10 mouse cellular contexts compared by ENCODE assay signal in genomic region chr4:123407792-123408191, GRCm38 (mm10).
DNase-seq lines count a peak whose midpoint lies in the region; ATAC-seq and TF ChIP-seq lines count a peak whose summit lies in the region.
"Had no signal": no experiment of that assay in that cellular context is flagged by ENCODE, and none has a peak within 500 bp of the region (broad histone marks: within the 10 kb centered on the region; RNA-seq: fewer than 3 reads in every experiment).

No protein-coding gene starts in this region.

- peaks cover 21% of the 10 kb centered on the region for H3K4me1 ChIP-seq in forebrain, embryonic 11.5 days (replicated peaks; ENCODE audit: control insufficient read depth, insufficient read depth, low read length)
- peaks cover 51% of the 10 kb centered on the region for H3K4me1 ChIP-seq in intestine, embryonic 16.5 days (ENCODE audit: control insufficient read depth, insufficient read depth, low read length)

- no peaks in the 10 kb centered on the region; the same call in 1 of the 2 replicates for H3K36me3 ChIP-seq in forebrain, embryonic 11.5 days (ENCODE audit: control insufficient read depth, insufficient read depth, low read length)
- no peaks in the 10 kb centered on the region for H3K36me3 ChIP-seq in intestine, embryonic 16.5 days (ENCODE audit: control insufficient read depth, insufficient read depth, low read length)
- H3K36me3 ChIP-seq in myocyte (ENCODE audit: control insufficient read depth, insufficient read depth): peaks cover 6% of the 10 kb centered on the region

- peak; percentile 35 for TF ChIP-seq CTCF in layer of hippocampus, adult 2 months (conservative IDR thresholded peaks at IDR 0.05)

- 83% methylated on average over 6 of the region's 6 CpGs for WGBS in forebrain, embryonic 11.5 days
- WGBS in intestine, embryonic 16.5 days: 75% methylated on average over 6 of the region's 6 CpGs

- H3K9ac ChIP-seq in forebrain, embryonic 11.5 days (ENCODE audit: low read length): no peak overlapping the region
- no peak overlapping the region for H3K9ac ChIP-seq in intestine, embryonic 16.5 days (ENCODE audit: low read depth, low read length)

- TF ChIP-seq POLR2A in myocyte (IDR thresholded peaks at IDR 0.05; ENCODE audit: insufficient read length, low read depth): peak; percentile 21

- H3K4me2 ChIP-seq in forebrain, embryonic 11.5 days (ENCODE audit: low read depth, low read length, severe bottlenecking): peak overlapping the region; percentile 0; the same call in 1 of the 2 replicates
- peak overlapping the region; percentile 30 for H3K4me2 ChIP-seq in intestine, embryonic 16.5 days (ENCODE audit: low read depth, low read length)
- peak overlapping the region; percentile 75 for H3K4me2 ChIP-seq in myocyte (ENCODE audit: low read depth)

- no peak for DNase-seq in layer of hippocampus, adult 2 months (ENCODE audit: low spot score in 2 of 2)
- no peak for DNase-seq in layer of hippocampus, adult 9-11 months
- no peak for DNase-seq in forebrain, embryonic 11.5 days (ENCODE audit: low spot score)
- DNase-seq in right cerebral cortex, postnatal 25 days: no peak
- DNase-seq in right cerebral cortex, postnatal 36 days (ENCODE audit: low spot score in 2 of 2): no peak
- DNase-seq in right cerebral cortex, adult 2 months (ENCODE audit: low spot score in 2 of 2): no peak
- DNase-seq: cerebellum, adult 11-12 months; kidney, adult 8-10 months had no signal

- no peak for ATAC-seq in forebrain, embryonic 11.5 days (replicated peaks; ENCODE audit: low FRiP score)
- no peak for ATAC-seq in intestine, embryonic 16.5 days

- H3K27ac ChIP-seq in layer of hippocampus, adult 2 months: peak overlapping the region; percentile 93; the same call in 1 of the 2 replicates
- H3K27ac ChIP-seq in forebrain, embryonic 11.5 days (ENCODE audit: low read depth, low read length): 0 out of 2 replicates have a peak overlapping the region, but pooled peaks have one; percentile 2
- no peak overlapping the region for H3K27ac ChIP-seq in intestine, embryonic 16.5 days (ENCODE audit: low read length)

- no peaks in the 10 kb centered on the region for H3K9me3 ChIP-seq in forebrain, embryonic 11.5 days (ENCODE audit: control insufficient read depth, low read length)
- no peaks in the 10 kb centered on the region for H3K9me3 ChIP-seq in intestine, embryonic 16.5 days (ENCODE audit: control insufficient read depth, low read length)

- no peaks in the 10 kb centered on the region for H3K27me3 ChIP-seq in forebrain, embryonic 11.5 days (ENCODE audit: control insufficient read depth, insufficient read depth, low read length)
- no peaks in the 10 kb centered on the region for H3K27me3 ChIP-seq in intestine, embryonic 16.5 days (replicated peaks; ENCODE audit: control insufficient read depth, insufficient read depth, low read length)
- H3K27me3 ChIP-seq in myocyte (ENCODE audit: control insufficient read depth, insufficient read depth, insufficient read length): no peaks in the 10 kb centered on the region

- H3K79me2 ChIP-seq in myocyte (ENCODE audit: control insufficient read depth, insufficient read depth): peaks cover 85% of the 10 kb centered on the region

- H3ac ChIP-seq in myocyte (ENCODE audit: control insufficient read depth, insufficient read length): peak overlapping the region; percentile 28

- H3K4me3 ChIP-seq in layer of hippocampus, adult 2 months: no peak overlapping the region; the same call in 1 of the 2 replicates
- no peak overlapping the region for H3K4me3 ChIP-seq in forebrain, embryonic 11.5 days (ENCODE audit: low read depth, low read length)
- peak overlapping the region; percentile 2; the same call in 1 of the 2 replicates for H3K4me3 ChIP-seq in intestine, embryonic 16.5 days (ENCODE audit: low read length)
- peak overlapping the region; percentile 18 for H3K4me3 ChIP-seq in myocyte

TF ChIP-seq in myocyte, 11 proteins besides CTCF, POLR2A, EP300 and RAD21:
- no peak for TF ChIP-seq MYOG (IDR thresholded peaks at IDR 0.05; ENCODE audit: control insufficient read depth in 1 of 3, insufficient read depth in 1 of 3, insufficient read length in 2 of 3, low read depth in 2 of 3)
- TF ChIP-seq MAX (IDR thresholded peaks at IDR 0.05; ENCODE audit: low read depth): no peak
- no peak for TF ChIP-seq MYOD1 (IDR thresholded peaks at IDR 0.05; ENCODE audit: control insufficient read depth in 1 of 3, insufficient read length in 2 of 3, low read depth in 2 of 3)
- no peak for TF ChIP-seq TCF12 (IDR thresholded peaks at IDR 0.05; ENCODE audit: insufficient read depth, poor library complexity, severe bottlenecking)
- TF ChIP-seq TCF3 (IDR thresholded peaks at IDR 0.05; ENCODE audit: insufficient read length, low read depth): no peak
- peak; percentile 54 for TF ChIP-seq POLR2AphosphoS2 (IDR thresholded peaks at IDR 0.05; ENCODE audit: insufficient read length, low read depth)

Comparison
In these comparisons a context has a peak if more than half of its experiments do, and no peak if none do; other contexts are left out.
1. H3K4me3 ChIP-seq: peak in intestine, embryonic 16.5 days (single experiment) and myocyte (single experiment); none in layer of hippocampus, adult 2 months (single experiment) and forebrain, embryonic 11.5 days (single experiment).
2. H3K4me2 ChIP-seq: peak in every context shown above with its lines; median percentile 75 in myocyte; 30 in intestine, embryonic 16.5 days; 0 in forebrain, embryonic 11.5 days.